In genomic region chr5:31956336-31956735, GRCm38 (mm10) we compare ENCODE assay signal across 23 mouse cellular contexts.
DNase-seq lines count a peak whose midpoint lies in the region; ATAC-seq and TF ChIP-seq lines count a peak whose summit lies in the region.
"Had no signal": no experiment of that assay in that cellular context is flagged by ENCODE, and none has a peak within 500 bp of the region (broad histone marks: within the 10 kb centered on the region; RNA-seq: fewer than 3 reads in every experiment).

No protein-coding gene starts in this region.

- TF ChIP-seq CTCF in thymus, adult 2 months (IDR thresholded peaks at IDR 0.05; ENCODE audit: borderline replicate concordance, control insufficient read depth, extremely low read depth, insufficient read depth, low read length, poor library complexity) = no peak

- DNase-seq in thymus, postnatal 14 days = peak; percentile 43
- DNase-seq in thymus, adult 2 months = no peak
- peak; percentile 22 for DNase-seq in c-Kit-positive CD71-negative TER-119-negative erythroid progenitor cells, embryonic 14.5 days (ENCODE audit: low read depth)
- no peak for DNase-seq in kidney, adult 11 months
- no peak for DNase-seq in testis, postnatal 14 days (ENCODE audit: low spot score)
- no peak for DNase-seq in ovary, postnatal 10 days (ENCODE audit: low spot score)
- DNase-seq: adrenal gland, adult 2 months; cerebellum, adult 11 months; cerebellum, postnatal 36 days; gastrocnemius, postnatal 10 days; heart, postnatal 10 days; kidney, adult 2 months; kidney, postnatal 14 days; lung, postnatal 4 days; right cerebral cortex, adult 18-20 months had no signal

- no peaks in the 10 kb centered on the region for H3K36me3 ChIP-seq in thymus, adult 2 months (ENCODE audit: control insufficient read depth, insufficient read depth, low read length)
- no peaks in the 10 kb centered on the region for H3K36me3 ChIP-seq in intestine, embryonic 16.5 days (ENCODE audit: control insufficient read depth, insufficient read depth, low read length)
- H3K36me3 ChIP-seq: forebrain, embryonic 10.5 days; hindbrain, embryonic 13.5 days; limb, embryonic 13.5 days; liver, embryonic 15.5 days; midbrain, embryonic 13.5 days had no signal

- no peak overlapping the region for H3K27ac ChIP-seq in thymus, adult 2 months (ENCODE audit: control insufficient read depth, insufficient read depth, low read length)
- H3K27ac ChIP-seq in intestine, embryonic 16.5 days (ENCODE audit: low read length) = 0 out of 2 replicates have a peak overlapping the region, but pooled peaks have one; percentile 10
- H3K27ac ChIP-seq: forebrain, embryonic 10.5 days; hindbrain, embryonic 13.5 days; limb, embryonic 13.5 days; liver, embryonic 15.5 days; midbrain, embryonic 13.5 days had no signal

- no peaks in the 10 kb centered on the region for H3K9me3 ChIP-seq in intestine, embryonic 16.5 days (ENCODE audit: control insufficient read depth, low read length)
- H3K9me3 ChIP-seq: forebrain, embryonic 10.5 days; hindbrain, embryonic 13.5 days; limb, embryonic 13.5 days; liver, embryonic 15.5 days; midbrain, embryonic 13.5 days had no signal

- H3K4me2 ChIP-seq in intestine, embryonic 16.5 days (ENCODE audit: low read depth, low read length) = no peak overlapping the region
- H3K4me2 ChIP-seq: hindbrain, embryonic 13.5 days; limb, embryonic 13.5 days; liver, embryonic 15.5 days; midbrain, embryonic 13.5 days had no signal

- no peak for ATAC-seq in intestine, embryonic 16.5 days
- ATAC-seq: CD4-positive, CD25-positive, alpha-beta regulatory T cell, adult 4 months; midbrain, embryonic 13.5 days had no signal

- H3K9ac ChIP-seq in intestine, embryonic 16.5 days (ENCODE audit: low read depth, low read length) = no peak overlapping the region
- H3K9ac ChIP-seq: hindbrain, embryonic 13.5 days; limb, embryonic 13.5 days; liver, embryonic 15.5 days; midbrain, embryonic 13.5 days had no signal

- no peaks in the 10 kb centered on the region for H3K27me3 ChIP-seq in thymus, adult 2 months (ENCODE audit: control insufficient read depth, insufficient read depth, low read length)
- H3K27me3 ChIP-seq in intestine, embryonic 16.5 days (replicated peaks; ENCODE audit: control insufficient read depth, insufficient read depth, low read length) = no peaks in the 10 kb centered on the region
- H3K27me3 ChIP-seq: hindbrain, embryonic 13.5 days; limb, embryonic 13.5 days; liver, embryonic 15.5 days; midbrain, embryonic 13.5 days had no signal

- no peak overlapping the region for H3K4me3 ChIP-seq in thymus, adult 2 months (ENCODE audit: control insufficient read depth, insufficient read depth, low read length)
- H3K4me3 ChIP-seq in intestine, embryonic 16.5 days (ENCODE audit: low read length) = no peak overlapping the region
- H3K4me3 ChIP-seq: forebrain, embryonic 10.5 days; hindbrain, embryonic 13.5 days; limb, embryonic 13.5 days; liver, embryonic 15.5 days; midbrain, embryonic 13.5 days; myocyte had no signal

- no peak for TF ChIP-seq POLR2A in thymus, adult 2 months (IDR thresholded peaks at IDR 0.05; ENCODE audit: control insufficient read depth, extremely low read depth, insufficient read depth, low read length, poor library complexity)

- H3K4me1 ChIP-seq in thymus, adult 2 months (replicated peaks; ENCODE audit: control insufficient read depth, insufficient read depth, low read length) = peaks cover 4% of the 10 kb centered on the region
- H3K4me1 ChIP-seq in intestine, embryonic 16.5 days (ENCODE audit: control insufficient read depth, insufficient read depth, low read length) = no peaks in the 10 kb centered on the region; the same call in 1 of the 2 replicates
- H3K4me1 ChIP-seq: hindbrain, embryonic 13.5 days; limb, embryonic 13.5 days; liver, embryonic 15.5 days had no signal

- 89% methylated on average over 3 of the region's 3 CpGs for WGBS in thymus, adult 2 months
- WGBS in intestine, embryonic 16.5 days = 94% methylated on average over 3 of the region's 3 CpGs

Comparison
In these comparisons a context has a peak if more than half of its experiments do, and no peak if none do; other contexts are left out.
1. DNase-seq: peak in thymus, postnatal 14 days (single experiment) and c-Kit-positive CD71-negative TER-119-negative erythroid progenitor cells, embryonic 14.5 days (single experiment); none in thymus, adult 2 months (single experiment), kidney, adult 11 months (single experiment), testis, postnatal 14 days (single experiment) and ovary, postnatal 10 days (single experiment).